Mouse (Mus musculus): ENCODE results near the gene Zfp618. TPM values are rescaled to one million over a fixed set of nuclear protein-coding genes. Genes with fewer than 3 reads are reported as not detected.
A peak's percentile ranks its signal among the peaks of the same experiment; 100 is the strongest.

The Zfp618 gene
- total RNA-seq, 2 experiments from 2014 or later, result 8.0 to 9.3 TPM

DNA sequence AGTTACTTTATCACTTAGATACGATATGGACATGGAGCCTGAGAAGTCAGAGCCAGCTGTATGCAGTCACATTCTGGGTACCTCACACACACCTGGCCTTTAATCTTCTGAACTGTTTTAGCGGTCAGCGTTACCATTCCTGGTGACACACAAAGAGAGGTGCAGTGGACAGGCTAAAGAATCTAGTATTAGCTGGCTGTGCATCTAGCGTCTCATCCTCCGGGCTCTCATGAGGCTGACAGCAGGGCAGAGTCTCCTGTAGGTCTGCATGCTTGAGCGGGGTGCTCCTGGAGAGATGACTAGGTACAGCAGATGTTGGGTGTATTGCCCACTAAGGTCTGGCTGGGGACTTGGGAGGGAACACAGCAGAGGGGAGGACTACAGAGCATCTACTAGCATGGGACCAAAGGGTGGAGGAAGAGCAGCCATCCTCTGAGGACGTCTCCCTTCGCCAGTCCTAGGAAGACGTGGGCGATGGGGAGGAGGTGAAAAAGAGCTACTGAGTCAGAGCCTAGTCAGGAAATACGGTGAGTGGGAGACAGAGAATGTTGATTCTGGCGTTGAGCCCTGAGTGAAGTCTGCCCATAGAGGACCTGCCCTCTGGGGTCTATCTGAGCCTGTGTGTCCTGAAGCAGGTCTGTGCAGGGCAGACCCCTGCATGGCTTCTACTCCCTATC lies 103.3 kb downstream of the Zfp618 start:
- DNase-seq, result no peak

DNA sequence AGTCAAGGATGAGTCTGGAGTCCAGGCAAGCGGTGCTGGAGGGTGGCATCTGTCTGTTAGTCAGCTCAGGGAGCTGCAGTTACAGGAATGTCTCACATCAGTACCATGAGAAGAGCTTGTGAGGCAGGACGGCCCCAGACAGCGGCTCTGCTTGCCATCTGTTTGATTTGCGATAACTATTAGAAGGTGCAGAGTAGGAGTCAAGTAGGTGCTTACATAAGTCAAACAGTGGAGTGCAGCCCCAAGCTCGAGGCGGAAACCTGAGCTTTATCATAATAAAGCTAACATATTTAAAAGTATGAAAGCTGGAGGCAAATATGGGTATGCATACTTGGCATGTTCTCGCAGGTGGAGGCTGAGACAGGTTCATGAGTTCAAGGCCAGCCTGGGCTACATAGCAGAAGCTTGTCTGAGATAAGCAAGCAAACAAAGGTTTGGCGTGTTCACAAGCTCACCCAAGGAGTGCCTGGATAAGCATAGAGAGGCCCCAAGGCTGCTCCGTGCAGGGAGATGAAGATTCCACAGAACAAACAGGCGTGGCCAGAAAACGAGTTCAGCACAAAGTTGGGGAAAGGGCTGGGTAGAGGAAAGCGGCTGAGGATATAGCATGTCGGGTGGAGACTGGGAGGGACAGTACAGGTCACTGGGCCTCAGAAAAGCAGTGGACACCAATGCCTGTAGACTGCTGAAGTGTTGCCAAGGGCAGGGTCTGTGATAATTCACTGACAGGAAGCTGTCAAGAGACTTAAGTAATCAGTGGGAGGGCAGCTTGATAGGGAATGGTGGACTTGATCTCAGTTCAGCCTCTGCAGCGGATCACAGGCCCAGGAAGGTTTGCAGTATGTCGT lies 106.3 kb downstream of the Zfp618 start:
- peak; percentile 20 for DNase-seq

DNA sequence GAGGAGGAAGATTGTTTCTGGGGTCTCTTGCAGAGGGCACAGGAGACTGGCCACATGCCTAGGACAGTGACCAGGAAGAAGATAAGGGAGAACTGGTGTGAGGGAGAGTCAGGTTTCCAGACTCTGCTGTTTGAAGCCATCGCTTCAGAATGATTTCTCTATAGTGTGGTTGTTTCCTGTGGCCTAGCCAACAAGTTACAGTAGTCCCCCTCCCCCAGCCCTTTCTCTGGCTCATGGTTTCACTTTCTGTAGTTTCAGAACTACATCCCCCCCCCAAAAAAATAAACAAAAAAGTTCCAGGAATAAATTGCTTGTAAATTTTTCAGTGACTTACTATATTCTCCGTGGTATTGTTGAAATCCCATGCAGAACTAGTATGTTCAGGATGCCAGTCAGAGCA lies 107.8 kb downstream of the Zfp618 start:
- no peak for DNase-seq

- no peak for DNase-seq
Measured at GRCm38 (mm10) chr4:63079159-63079558, 113.8 kb downstream of the Zfp618 start.

DNA sequence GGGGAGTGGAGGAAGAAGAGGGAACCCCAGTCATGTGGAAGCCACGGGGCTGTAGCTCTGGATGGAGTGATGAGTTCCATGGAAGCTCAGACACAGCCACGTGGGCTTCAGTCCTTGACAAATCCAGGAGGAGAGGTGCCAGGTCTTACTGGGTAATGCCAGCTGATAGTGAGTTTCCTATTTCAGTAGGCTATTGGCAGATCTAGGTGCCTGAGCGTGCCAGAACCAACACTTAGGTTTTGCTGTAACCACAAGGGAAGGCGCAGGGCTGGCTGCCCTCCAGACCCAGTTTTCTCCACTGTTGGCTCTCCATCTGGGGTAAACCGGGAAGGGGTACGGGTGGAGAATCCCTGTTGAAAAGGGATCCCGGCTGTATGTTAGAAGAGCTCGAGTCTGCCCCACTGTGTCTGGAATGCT lies 119.1 kb downstream of the Zfp618 start:
- DNase-seq, result peak; percentile 88

DNA sequence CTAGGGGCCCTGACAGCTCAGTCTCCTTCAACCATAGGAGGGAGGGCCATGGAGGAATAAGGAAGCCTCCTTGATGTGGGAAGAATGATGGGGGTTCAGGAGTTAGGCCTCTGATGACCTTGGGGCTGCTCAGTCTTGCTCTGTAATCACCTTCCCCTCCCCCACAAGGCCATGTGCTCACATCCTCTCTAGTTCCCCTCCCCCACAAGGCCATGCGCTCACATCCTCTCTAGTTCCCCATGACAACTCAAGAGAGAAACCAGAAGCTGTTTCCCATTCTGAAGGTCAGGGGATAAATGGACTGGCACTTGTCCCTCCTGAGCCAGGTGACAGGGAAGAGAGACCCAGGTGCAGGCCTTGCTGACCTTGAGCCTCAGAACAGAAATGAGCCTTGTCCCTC lies 124.1 kb downstream of the Zfp618 start:
- DNase-seq, result peak; percentile 28

GRCm38 (mm10) chr4:63091151-63091550 lies 125.8 kb downstream of the Zfp618 start:
- DNase-seq, result no peak

- peak; percentile 76 for DNase-seq
Measured at GRCm38 (mm10) chr4:63097603-63098002, 132.2 kb downstream of the Zfp618 start.

DNA sequence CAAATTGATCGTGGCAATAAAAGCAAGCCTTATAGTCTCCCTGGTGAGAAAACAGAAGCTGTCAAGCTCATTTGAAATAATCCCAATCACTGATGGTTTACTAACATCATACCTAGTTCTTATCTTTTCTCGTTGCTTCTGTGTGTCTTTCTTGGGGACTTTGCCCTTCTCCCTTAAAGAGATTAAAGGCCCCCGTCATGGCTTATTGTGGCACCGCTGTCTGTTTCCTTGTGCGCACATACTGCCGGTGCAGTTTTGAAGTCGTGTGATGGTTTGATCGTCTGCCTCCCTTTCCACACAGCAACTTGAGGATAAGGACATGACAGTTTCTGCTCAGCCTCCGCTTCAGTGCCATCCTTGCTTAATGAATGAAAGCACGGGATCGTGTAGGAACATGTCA lies 135.1 kb downstream of the Zfp618 start:
- DNase-seq, result no peak

- DNase-seq, result no peak
Measured at GRCm38 (mm10) chr4:63102025-63102424, 136.7 kb downstream of the Zfp618 start.

GRCm38 (mm10) chr4:63105651-63106050 lies 140.3 kb downstream of the Zfp618 start:
- DNase-seq, result no peak

GRCm38 (mm10) chr4:63118639-63119437 lies 153.5 kb downstream of the Zfp618 start:
- DNase-seq, result peak; percentile 90

GRCm38 (mm10) chr4:63124861-63125466 lies 159.6 kb downstream of the Zfp618 start:
- DNase-seq, result no peak

GRCm38 (mm10) chr4:63129891-63130624 lies 164.7 kb downstream of the Zfp618 start:
- DNase-seq, result peak; percentile 52

DNA sequence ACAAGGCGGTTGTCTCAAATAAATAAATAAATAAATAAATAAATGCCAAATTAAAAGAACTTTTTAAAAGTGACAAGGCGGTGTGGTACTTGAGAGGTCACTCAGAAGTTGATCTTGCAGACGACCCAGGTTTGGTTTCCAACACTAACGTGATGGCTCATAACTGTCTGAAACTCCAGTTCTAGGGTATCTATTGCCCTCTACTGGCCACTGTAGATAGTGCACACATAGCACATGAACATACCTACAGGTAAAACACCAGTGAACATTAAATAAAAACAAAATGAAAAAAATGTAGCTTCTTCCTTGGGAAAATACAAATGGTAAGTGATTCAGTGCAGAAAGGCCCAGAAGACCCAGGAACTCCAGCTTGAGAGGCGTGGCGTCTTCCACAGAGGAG lies 181.9 kb downstream of the Zfp618 start:
- no peak for DNase-seq

DNA sequence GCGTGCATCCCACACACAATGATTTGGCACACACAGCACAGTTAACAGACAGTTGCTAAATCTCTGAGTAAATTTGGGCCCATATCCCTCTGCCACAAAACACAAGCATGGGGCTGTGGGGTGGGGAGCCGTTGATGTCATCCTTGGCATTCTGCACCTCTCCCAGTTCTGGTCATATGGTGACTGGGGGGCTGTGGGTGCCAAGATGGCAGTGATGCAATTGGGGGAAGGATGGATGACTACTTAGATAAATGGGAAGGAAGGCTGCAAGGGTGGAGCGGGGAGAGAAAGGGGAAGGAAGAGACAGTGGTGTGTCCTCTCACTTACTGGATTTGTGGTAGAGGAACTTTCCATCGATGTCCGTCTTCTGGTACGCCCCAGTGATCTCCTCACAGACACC lies 185.8 kb downstream of the Zfp618 start:
- no peak for DNase-seq

DNA sequence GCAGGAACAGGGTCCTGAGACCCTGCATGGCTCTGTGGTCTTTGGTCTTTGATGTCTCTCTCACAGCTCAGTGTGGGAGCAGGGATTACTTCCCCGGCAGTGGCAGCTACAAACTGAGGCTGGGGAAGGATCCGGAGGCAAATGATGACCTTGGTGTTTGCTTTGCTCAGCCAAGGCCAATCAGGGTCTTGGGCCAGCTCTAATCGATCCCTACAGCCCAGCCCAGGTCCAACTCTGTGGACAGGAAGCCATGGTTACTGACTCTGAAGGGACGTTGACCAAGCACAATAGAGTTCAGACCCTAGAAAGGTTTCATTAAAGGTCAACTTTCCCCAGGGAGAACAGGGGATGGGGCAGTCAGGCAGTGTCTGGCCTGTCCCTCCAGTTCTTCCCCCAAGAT lies 188.7 kb downstream of the Zfp618 start:
- DNase-seq, result no peak

- DNase-seq, result no peak
Measured at GRCm38 (mm10) chr4:63154699-63155098, 189.3 kb downstream of the Zfp618 start, which contains the start of gene Ambp. Gene Ambp (minus strand): TSS chr4:63154799.

GRCm38 (mm10) chr4:63155596-63155995 lies 190.2 kb downstream of the Zfp618 start:
- DNase-seq, result no peak

DNA sequence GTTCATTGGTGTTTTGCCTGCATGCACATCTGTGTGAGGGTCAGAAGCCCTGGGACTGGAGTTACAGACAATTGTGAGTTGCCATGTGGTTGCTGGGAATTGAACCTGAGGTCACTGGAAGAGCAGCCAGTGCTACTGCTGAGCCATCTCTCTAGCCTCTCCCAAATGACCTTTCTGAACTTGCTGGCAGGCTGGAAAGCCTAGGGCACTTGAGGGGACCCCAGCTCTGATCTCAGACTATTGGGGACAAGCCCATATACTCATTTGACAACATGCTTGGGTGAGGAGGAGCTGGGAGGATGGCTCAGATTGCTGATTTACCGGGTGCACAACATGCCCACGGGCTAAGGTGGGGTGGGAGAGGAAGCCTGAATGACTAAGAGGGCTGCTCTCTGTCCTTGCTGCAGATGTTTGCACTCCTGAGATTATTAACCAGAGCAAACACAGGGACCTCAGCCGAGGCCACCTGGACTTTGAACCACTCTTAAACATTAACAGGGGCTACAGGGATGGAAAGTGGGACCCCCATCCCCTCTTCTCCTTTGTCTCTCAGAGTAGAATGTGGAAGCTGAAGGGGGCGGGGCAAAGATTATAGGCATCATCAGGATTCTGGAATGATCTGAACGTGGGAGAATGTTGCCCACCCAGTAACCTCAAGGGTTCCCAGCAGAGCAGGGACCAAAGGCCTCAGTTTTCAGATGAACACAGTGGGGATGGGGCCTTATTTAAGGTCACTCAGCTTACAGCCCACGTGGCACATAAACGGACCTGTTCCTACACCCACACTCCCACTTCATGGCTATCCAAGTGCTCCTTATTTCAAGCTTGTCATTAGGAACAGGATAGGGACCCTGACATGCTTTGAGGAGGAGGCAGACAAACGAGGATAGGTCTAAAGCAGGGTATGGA lies 191.6 kb downstream of the Zfp618 start:
- no peak for DNase-seq

GRCm38 (mm10) chr4:63158192-63158591 lies 192.8 kb downstream of the Zfp618 start:
- DNase-seq, result no peak
